Mouse (Mus musculus) kidney, adult 2 months (tissue): ENCODE measurements at regions not wholly inside any gene's neighbourhood (a gene's known extent, or its start where the extent isn't known, plus 50 kb on each side); places are given as distances from the start of the nearest gene placed in this dataset.

Experiments used
- CTCF ChIP-seq: fragments of 200-500 bp; conservative IDR thresholded peaks from 2 replicates; pipeline ENCODE4 v1.5.1; 2011; ENCODE audit warnings: low read depth, mild to moderate bottlenecking, control low read depth, low read length, moderate library complexity, mixed read lengths; ENCODE audit not compliant: insufficient read depth, insufficient read length
- POLR2A ChIP-seq: fragments of 200-500 bp; IDR thresholded peaks from one replicate; pipeline ENCODE4 v1.6.1; 2011; ENCODE audit warnings: low read depth, low read length, control low read depth

GRCm38 (mm10) chr14:114840766-114841165 lies 251.2 kb upstream of the Gpc5 start:
- no peak for TF ChIP-seq POLR2A
- no peak for TF ChIP-seq CTCF
